Mouse (Mus musculus) kidney, adult 2 months (tissue): ENCODE data around the gene Anxa2. TPM values are rescaled to one million over a fixed set of nuclear protein-coding genes. Genes with fewer than 3 reads are reported as not detected.
A peak's percentile ranks its signal among the peaks of the same experiment; 100 is the strongest.

Experiments
- DNase-seq: peaks from one replicate; pipeline ENCODE4 v3.0.0; 2021
- H3K27ac ChIP-seq: fragments of 200-500 bp; 2 replicates; pipeline ENCODE4 v1.5.1; 2012; ENCODE audit warnings: low read depth, low read length, control low read depth, inconsistent platforms; ENCODE audit not compliant: insufficient read depth
- H3K27me3 ChIP-seq: fragments of 200-500 bp; replicated peaks from 2 replicates; pipeline ENCODE4 v1.6.1; 2012; ENCODE audit warnings: mild to moderate bottlenecking, moderate library complexity, low read length, inconsistent platforms; ENCODE audit not compliant: control insufficient read depth, insufficient read depth
- H3K36me3 ChIP-seq: fragments of 200-500 bp; 2 replicates; pipeline ENCODE4 v1.6.1; 2012; ENCODE audit warnings: mild to moderate bottlenecking, moderate library complexity, low read length, inconsistent platforms; ENCODE audit not compliant: control insufficient read depth, insufficient read depth
- H3K4me1 ChIP-seq: fragments of 200-500 bp; 2 replicates; pipeline ENCODE4 v1.6.1; 2011; ENCODE audit warnings: low read length; ENCODE audit not compliant: control insufficient read depth, insufficient read depth
- H3K4me3 ChIP-seq: fragments of 200-500 bp; 2 replicates; pipeline ENCODE4 v1.5.1; 2011; ENCODE audit warnings: mild to moderate bottlenecking, low read depth, low read length, control low read depth; ENCODE audit not compliant: insufficient read depth
- CTCF ChIP-seq: fragments of 200-500 bp; conservative IDR thresholded peaks from 2 replicates; pipeline ENCODE4 v1.5.1; 2011; ENCODE audit warnings: low read depth, mild to moderate bottlenecking, control low read depth, low read length, moderate library complexity, mixed read lengths; ENCODE audit not compliant: insufficient read depth, insufficient read length
- POLR2A ChIP-seq: fragments of 200-500 bp; IDR thresholded peaks from one replicate; pipeline ENCODE4 v1.6.1; 2011; ENCODE audit warnings: low read depth, low read length, control low read depth
- WGBS: fragments of 180-500 bp; shearing (Covaris S2); methylation state at CpG from one replicate; pipeline ENCODE4 v1.1.7; 2018; 5-methylcytosine and 5-hydroxymethylcytosine counted together
- polyA plus RNA-seq: library from polyadenylated mRNA; depleted of rRNA; stranded (reverse); fragments of >200 nt; gene quantifications from 2 replicates; pipeline ENCODE4 v1.2.3, GENCODE M21; 2012; rRNA removed

The Anxa2 gene
- polyA plus RNA-seq: 122 and 131 TPM in 2 replicates

GRCm38 (mm10) chr9:69453066-69453900 is at the start of gene Anxa2:
Gene Anxa2 (plus strand): TSS chr9:69453620.
- DNase-seq: peak; percentile 94

GRCm38 (mm10) chr9:69404671-69405070 is 48.7 kb upstream of the Anxa2 start:
- H3K4me1 ChIP-seq: no peaks in the 10 kb centered on the region
- no peak for DNase-seq
- TF ChIP-seq CTCF (no peak), POLR2A (no peak)
- H3K27ac ChIP-seq: no peak overlapping the region
- no peaks in the 10 kb centered on the region for H3K27me3 ChIP-seq
- no peaks in the 10 kb centered on the region for H3K36me3 ChIP-seq
- WGBS: 67% methylated on average over 6 of the region's 6 CpGs
- no peak overlapping the region for H3K4me3 ChIP-seq

More at GRCm38 (mm10) chr9:69453066-69453900, at the start of gene Anxa2:
- WGBS: 11% methylated on average over 37 of the region's 37 CpGs
- H3K27me3 ChIP-seq: no peaks in the 10 kb centered on the region
- peaks cover 19% of the 10 kb centered on the region for H3K4me1 ChIP-seq
- peak within 1 kb of the TSS; percentile 90 for H3K4me3 ChIP-seq
- no peaks in the 10 kb centered on the region for H3K36me3 ChIP-seq
- TF ChIP-seq POLR2A: peak; percentile 11
- no peak for TF ChIP-seq CTCF
- H3K27ac ChIP-seq: peak within 1 kb of the TSS; percentile 91

- no peak overlapping the region for H3K4me3 ChIP-seq
- H3K27me3 ChIP-seq: no peaks in the 10 kb centered on the region
- peak; percentile 9 for DNase-seq
- peaks cover 13% of the 10 kb centered on the region for H3K36me3 ChIP-seq
- H3K4me1 ChIP-seq: no peaks in the 10 kb centered on the region
- H3K27ac ChIP-seq: no peak overlapping the region
- WGBS: 97% methylated on average over 1 of the region's 1 CpGs
- TF ChIP-seq POLR2A (no peak), CTCF (no peak)
These were observed 33.9 kb upstream of the Anxa2 start for GRCm38 (mm10) chr9:69419476-69419875.

GRCm38 (mm10) chr9:69430531-69430930 is 22.9 kb upstream of the Anxa2 start:
- WGBS: 88% methylated on average over 3 of the region's 3 CpGs
- Histone ChIP-seq H3K27ac (no peak overlapping the region), H3K27me3 (no peaks in the 10 kb centered on the region), H3K36me3 (peaks cover 8% of the 10 kb centered on the region), H3K4me3 (no peak overlapping the region), H3K4me1 (no peaks in the 10 kb centered on the region)
- no peak for TF ChIP-seq CTCF
- TF ChIP-seq POLR2A: no peak
- no peak for DNase-seq

- Histone ChIP-seq H3K4me3 (no peak overlapping the region), H3K4me1 (no peaks in the 10 kb centered on the region), H3K27ac (0 out of 2 replicates have a peak overlapping the region, but pooled peaks have one; percentile 5), H3K36me3 (peaks cover 4% of the 10 kb centered on the region), H3K27me3 (no peaks in the 10 kb centered on the region)
- WGBS: 57% methylated on average over 6 of the region's 6 CpGs
- DNase-seq: peak; percentile 63
- no peak for TF ChIP-seq CTCF
- no peak for TF ChIP-seq POLR2A
These were observed 21.4 kb upstream of the Anxa2 start for GRCm38 (mm10) chr9:69431863-69432555.

GRCm38 (mm10) chr9:69435194-69435593 is 18.2 kb upstream of the Anxa2 start:
- 57% methylated on average over 10 of the region's 10 CpGs for WGBS
- no peak overlapping the region for H3K4me3 ChIP-seq
- no peak for DNase-seq
- TF ChIP-seq POLR2A (no peak), CTCF (no peak)
- H3K36me3 ChIP-seq: peaks cover 2% of the 10 kb centered on the region; the same call in 1 of the 2 replicates
- no peak overlapping the region for H3K27ac ChIP-seq
- peaks cover 3% of the 10 kb centered on the region for H3K4me1 ChIP-seq
- H3K27me3 ChIP-seq: no peaks in the 10 kb centered on the region

GRCm38 (mm10) chr9:69435662-69436061 is 17.8 kb upstream of the Anxa2 start:
- Histone ChIP-seq H3K27me3 (no peaks in the 10 kb centered on the region), H3K36me3 (peaks cover 2% of the 10 kb centered on the region; the same call in 1 of the 2 replicates), H3K27ac (no peak overlapping the region), H3K4me1 (peaks cover 3% of the 10 kb centered on the region), H3K4me3 (no peak overlapping the region)
- DNase-seq: no peak
- no peak for TF ChIP-seq POLR2A
